Mouse (Mus musculus) heart, postnatal 0 days (tissue): ENCODE results near the gene BC003965.

ENCODE experiments used
- CTCF ChIP-seq: IDR thresholded peaks from 2 replicates; pipeline ENCODE4 v1.5.1; 2016; ENCODE audit warnings: antibody characterized with exemption, control low read depth, low read depth
- EP300 ChIP-seq: IDR thresholded peaks from 2 replicates; pipeline ENCODE4 v1.6.1; 2016; ENCODE audit warnings: antibody characterized with exemption, low read depth

DNA sequence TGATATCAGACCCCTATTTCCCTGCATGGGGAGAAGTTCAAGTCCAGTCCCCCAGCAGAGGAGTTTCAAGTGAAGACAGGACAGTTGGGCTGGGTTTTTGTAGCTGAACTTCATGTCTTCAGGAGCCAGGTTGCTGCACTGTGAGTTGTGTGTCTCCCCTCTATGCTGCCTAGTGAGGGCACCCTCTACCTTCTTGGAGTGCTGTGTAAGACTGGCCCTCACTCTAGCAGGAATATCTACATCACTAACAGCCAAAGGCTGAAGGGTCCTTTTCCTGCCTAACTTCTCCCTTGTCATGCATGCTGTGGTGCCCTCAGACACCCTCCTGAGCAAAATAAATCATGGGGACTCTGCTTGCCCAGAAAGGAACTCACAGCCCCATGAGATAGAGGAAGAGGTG, 1.1 kb upstream of the BC003965 start:
- TF ChIP-seq EP300, result no peak
- no peak for TF ChIP-seq CTCF
